Mouse (Mus musculus) A20 (cell line): ENCODE results near the gene Aplp2.
A peak's percentile ranks its signal among the peaks of the same experiment; 100 is the strongest.

Experiments used
- DNase-seq: peaks from one replicate; pipeline ENCODE4 v3.0.0-alpha.2; 2011; ENCODE audit warnings: low read depth, low spot score

The Aplp2 gene

GRCm38 (mm10) chr9:31211690-31212499 is at the start of gene Aplp2:
TSS of gene Aplp2 (minus strand) at chr9:31211815.
- DNase-seq, result peak; percentile 98

- no peak for DNase-seq
Observed at GRCm38 (mm10) chr9:31260219-31260618, 48.6 kb upstream of the Aplp2 start.

- no peak for DNase-seq
Observed at GRCm38 (mm10) chr9:31258237-31258636, 46.6 kb upstream of the Aplp2 start.

- no peak for DNase-seq
Observed at GRCm38 (mm10) chr9:31255953-31256352, 44.3 kb upstream of the Aplp2 start.

GRCm38 (mm10) chr9:31254697-31255004 is 43.0 kb upstream of the Aplp2 start:
- no peak for DNase-seq

GRCm38 (mm10) chr9:31253866-31254696 is 42.5 kb upstream of the Aplp2 start:
- DNase-seq, result no peak

- DNase-seq, result no peak
Observed at GRCm38 (mm10) chr9:31253311-31253734, 41.7 kb upstream of the Aplp2 start.

- peak; percentile 76 for DNase-seq
Observed at GRCm38 (mm10) chr9:31252182-31252799, 40.7 kb upstream of the Aplp2 start.

- peak; percentile 87 for DNase-seq
Observed at GRCm38 (mm10) chr9:31247447-31248220, 36.0 kb upstream of the Aplp2 start.

- DNase-seq, result no peak
Observed at GRCm38 (mm10) chr9:31246421-31246820, 34.8 kb upstream of the Aplp2 start.

- no peak for DNase-seq
Observed at GRCm38 (mm10) chr9:31245006-31245405, 33.4 kb upstream of the Aplp2 start.

- DNase-seq, result no peak
Observed at GRCm38 (mm10) chr9:31243939-31244333, 32.3 kb upstream of the Aplp2 start.

- peak; percentile 87 for DNase-seq
Observed at GRCm38 (mm10) chr9:31243306-31243938, 31.8 kb upstream of the Aplp2 start.

GRCm38 (mm10) chr9:31241208-31241699 is 29.6 kb upstream of the Aplp2 start:
- DNase-seq, result no peak

GRCm38 (mm10) chr9:31240522-31241207 is 29.1 kb upstream of the Aplp2 start:
- no peak for DNase-seq

GRCm38 (mm10) chr9:31239551-31239950 is 27.9 kb upstream of the Aplp2 start:
- no peak for DNase-seq

GRCm38 (mm10) chr9:31238526-31238925 is 26.9 kb upstream of the Aplp2 start:
- DNase-seq, result no peak

- no peak for DNase-seq
Observed at GRCm38 (mm10) chr9:31236079-31236478, 24.5 kb upstream of the Aplp2 start.

GRCm38 (mm10) chr9:31235489-31235888 is 23.9 kb upstream of the Aplp2 start:
- no peak for DNase-seq

- DNase-seq, result peak; percentile 38
Observed at GRCm38 (mm10) chr9:31235030-31235429, 23.4 kb upstream of the Aplp2 start.
